Mouse (Mus musculus) embryo, embryonic 11.5 days (tissue): ENCODE measurements around the gene Cmtm2a.
"Not testable (repeated sequence)": the region's sequence is repeated elsewhere in the genome, so short reads cannot be mapped to it uniquely, and the experiment has no call there.

Source experiments
- DNase-seq: peaks from one replicate; pipeline ENCODE4 v3.0.0-alpha.2; 2012; ENCODE audit warnings: low read depth, low spot score

The Cmtm2a gene

DNA sequence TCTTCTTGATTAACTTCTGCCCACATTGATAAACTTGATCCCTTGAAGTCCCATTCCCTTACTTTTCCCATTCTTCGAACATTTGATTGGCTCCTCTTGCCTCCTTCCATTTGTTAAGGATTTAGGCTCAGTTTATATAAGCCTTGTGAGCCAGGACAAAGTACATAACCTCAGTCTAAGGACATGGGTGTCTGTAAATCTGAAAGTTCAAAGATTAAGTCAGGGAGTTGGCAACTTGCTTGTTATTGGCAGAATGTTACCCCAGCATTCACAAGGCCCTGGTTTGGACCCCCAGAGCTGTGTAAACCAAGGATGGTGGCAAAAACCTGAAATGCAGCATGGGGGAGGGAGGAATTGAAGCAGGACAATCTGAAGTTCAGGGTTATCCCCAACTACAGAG lies 1.4 kb upstream of the Cmtm2a start:
- no peak for DNase-seq

DNA sequence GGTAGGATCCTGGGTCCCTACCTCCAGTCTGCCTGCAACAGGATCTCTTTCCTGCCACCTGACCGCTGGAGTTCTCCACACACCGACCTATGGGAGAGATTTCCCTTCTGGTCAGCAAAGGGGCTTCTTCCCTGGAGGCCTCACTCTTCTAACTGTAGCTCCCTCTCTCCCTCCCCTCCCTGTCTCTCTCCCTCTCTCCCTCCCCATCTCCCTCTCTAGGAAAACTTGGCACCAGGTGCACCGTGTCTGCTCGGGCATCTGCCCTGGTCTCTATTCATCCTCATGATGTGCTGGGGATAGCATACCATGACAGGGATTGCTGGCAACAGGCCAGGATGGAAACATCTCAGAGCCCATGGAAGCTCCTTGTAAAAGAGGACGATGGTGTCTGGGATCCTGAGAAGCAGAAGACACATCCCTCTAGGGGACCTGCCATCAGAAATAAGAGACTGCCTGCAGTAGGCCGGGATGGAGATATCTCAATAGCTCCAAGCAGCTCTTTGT lies 24.0 kb downstream of the Cmtm2a start:
- no peak for DNase-seq

- DNase-seq, result no peak
These were observed 24.6 kb downstream of the Cmtm2a start for GRCm38 (mm10) chr8:104268368-104268767.

- DNase-seq, result not testable (repeated sequence)
These were observed 28.6 kb downstream of the Cmtm2a start for GRCm38 (mm10) chr8:104264271-104264935.

- not testable (repeated sequence) for DNase-seq
These were observed 31.2 kb downstream of the Cmtm2a start for GRCm38 (mm10) chr8:104261802-104262201.

GRCm38 (mm10) chr8:104253016-104253415 lies 40.0 kb downstream of the Cmtm2a start:
- DNase-seq, result no peak

DNA sequence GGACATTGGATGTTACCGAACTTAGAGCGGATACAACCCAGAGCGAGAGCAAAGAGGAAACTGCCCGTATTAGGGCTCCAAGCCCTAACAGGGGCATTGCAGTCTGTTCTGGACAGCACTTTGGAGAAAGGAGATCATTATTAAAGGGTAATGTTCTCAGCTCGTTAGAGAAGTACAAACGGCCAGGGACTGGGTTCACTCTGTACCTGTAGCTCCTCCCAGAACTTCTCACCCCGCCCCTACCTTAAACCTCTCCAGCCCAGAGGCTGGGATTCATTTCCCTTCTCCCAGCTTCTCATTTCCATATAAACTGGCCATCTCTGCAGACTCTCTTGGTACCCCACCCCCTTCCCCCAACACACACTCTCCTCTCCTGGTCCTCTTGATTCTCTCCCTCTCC lies 41.5 kb downstream of the Cmtm2a start:
- DNase-seq, result no peak

DNA sequence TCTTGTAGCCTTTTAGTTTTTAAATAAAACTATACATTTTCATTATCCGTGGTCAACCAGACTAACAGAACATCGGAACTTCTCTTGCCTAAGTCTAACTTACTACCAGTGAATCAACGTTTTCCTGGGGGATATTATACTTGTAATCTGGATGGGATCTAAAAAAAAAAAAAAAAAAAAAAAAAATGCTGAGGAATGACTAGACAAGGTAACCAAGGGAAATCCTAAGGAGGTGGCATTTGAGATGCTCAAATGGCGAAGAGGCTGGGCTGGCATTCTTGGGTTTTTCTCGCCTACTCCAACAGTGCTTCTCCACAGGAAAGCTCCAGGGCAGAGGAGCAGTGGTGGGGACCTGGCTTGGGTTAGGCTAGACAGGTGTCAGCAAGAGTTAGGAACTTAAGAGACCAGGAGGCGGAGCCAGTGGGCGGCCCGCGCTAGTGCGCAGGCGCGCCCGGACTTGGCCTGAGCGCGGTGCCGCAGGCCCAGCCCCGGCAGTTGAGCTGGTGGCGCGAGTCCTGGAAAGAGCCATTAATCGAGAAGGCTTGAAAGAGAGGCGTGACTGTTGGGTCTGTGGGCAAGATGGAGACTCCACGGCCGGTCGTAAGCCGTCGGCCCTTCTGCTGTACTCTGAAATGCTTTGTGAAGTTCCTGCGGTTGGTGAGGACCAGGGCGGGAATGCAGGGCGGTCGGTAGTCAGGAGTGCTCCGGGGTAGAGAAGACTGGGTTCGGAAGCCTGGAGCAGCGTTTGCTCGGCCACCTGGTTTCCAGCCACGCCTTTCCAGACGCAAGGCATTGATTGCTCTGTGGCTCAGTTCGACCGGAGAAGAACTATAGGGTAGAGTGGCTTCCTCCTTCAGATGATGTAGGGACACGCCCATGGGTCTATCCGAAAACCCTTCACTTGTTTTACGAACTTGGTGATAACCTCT lies 42.3 kb downstream of the Cmtm2a start, which contains the start of gene Cklf:
Gene Cklf, plus strand, starts transcription at position 423 of the 929 bp plus-strand sequence.
- peak; percentile 91 for DNase-seq

DNA sequence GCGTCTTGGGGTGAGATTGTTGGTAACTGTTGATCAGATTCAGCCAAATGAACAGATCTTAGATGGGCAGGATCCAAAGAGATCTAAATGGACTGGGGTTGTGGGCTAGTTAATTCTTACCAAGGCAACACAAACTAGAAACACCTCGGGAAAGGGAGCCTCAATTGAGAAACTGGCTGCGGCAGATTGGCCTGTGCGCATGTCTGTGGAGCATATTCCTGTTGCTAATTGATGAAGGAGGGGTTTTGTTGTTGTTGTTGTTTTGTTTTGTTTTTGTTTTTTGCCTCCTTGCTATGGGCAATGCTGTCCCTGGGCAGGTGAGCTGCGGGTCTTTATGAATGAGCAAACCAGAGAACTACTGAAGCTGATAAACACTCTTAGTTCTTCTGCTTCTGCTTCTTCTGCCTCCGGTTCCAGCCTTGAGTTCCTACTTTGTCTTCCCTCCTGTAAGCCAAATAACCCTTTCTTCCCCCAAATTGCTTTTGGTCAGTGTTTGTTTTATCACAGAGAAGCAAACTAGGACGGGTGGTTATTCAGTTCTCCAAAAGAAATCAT lies 43.5 kb downstream of the Cmtm2a start:
- no peak for DNase-seq

GRCm38 (mm10) chr8:104248276-104248675 lies 44.7 kb downstream of the Cmtm2a start, which contains the start of gene Tk2:
Gene Tk2, minus strand, starts transcription at chr8:104248558.
- DNase-seq, result peak; percentile 51

DNA sequence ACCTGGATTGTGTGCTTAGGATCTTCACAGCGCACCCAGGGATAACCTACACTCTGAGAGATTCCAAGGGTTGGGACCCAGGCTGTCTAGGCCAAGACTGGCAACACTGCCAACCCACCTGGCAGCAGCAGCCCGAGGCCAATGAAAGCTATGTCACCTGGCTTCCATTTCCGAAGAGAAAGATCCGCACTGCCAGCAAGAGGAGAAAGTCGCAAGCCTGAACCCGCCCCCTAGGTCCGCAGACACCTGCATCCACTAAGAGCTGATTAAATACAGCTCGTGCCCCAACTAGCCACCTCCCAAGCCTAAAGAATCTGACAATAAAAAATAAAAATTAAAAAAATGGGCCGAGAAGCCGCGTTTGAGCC lies 45.1 kb downstream of the Cmtm2a start:
- DNase-seq, result no peak

GRCm38 (mm10) chr8:104247054-104247907 lies 45.7 kb downstream of the Cmtm2a start:
- no peak for DNase-seq

- no peak for DNase-seq
These were observed 46.4 kb downstream of the Cmtm2a start for GRCm38 (mm10) chr8:104246621-104247020.

- DNase-seq, result no peak
These were observed 50.8 kb downstream of the Cmtm2a start for GRCm38 (mm10) chr8:104242038-104242644.

GRCm38 (mm10) chr8:104239418-104239861 lies 53.5 kb downstream of the Cmtm2a start:
- no peak for DNase-seq

DNA sequence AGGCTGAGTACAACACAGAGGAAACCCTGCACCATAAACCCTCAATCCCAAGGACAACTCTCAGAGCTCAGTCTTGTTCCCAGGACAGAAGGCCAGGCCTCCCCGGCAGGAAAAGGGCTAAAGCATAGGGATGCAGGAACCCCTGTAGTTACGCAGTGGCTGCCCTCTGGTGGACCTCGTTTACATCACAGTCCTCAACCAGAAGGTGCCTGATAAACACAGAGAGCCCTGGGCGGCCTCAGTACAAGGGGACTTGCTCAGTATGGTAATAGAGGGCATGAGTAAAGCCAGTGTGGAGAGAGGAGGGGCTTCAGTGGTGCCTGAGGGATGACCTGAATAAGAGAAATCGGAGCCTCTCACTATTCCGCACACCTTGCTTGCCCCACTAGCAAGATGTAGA lies 58.4 kb downstream of the Cmtm2a start:
- no peak for DNase-seq

GRCm38 (mm10) chr8:104232919-104233318 lies 60.1 kb downstream of the Cmtm2a start:
- DNase-seq, result no peak

DNA sequence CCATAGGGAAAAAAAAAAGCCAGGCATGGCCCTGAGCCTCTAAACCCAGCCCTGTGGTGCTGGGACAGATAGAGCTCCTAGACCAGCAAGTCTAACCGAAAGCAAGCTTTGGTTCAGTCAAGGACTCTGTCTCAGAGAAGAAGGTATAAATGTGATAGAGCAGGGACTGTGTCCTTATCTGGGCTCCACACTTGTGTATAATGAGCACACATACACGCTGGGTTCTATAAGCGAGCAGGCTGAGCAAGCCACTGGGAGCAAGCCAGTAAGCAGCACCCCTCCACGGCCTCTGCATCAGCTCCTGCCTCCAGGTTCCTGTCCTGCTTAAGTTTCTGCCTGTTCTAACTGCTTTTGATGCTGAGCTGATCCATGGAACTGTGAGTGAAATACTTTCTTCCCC lies 60.9 kb downstream of the Cmtm2a start:
- no peak for DNase-seq
